10 mouse cellular contexts compared by ENCODE assay signal in genomic region chr3:129223964-129224805, GRCm38 (mm10). TPM values are rescaled to one million over a fixed set of nuclear protein-coding genes. Genes with fewer than 3 reads are reported as not detected.
DNase-seq lines count a peak whose midpoint lies in the region; ATAC-seq and TF ChIP-seq lines count a peak whose summit lies in the region.
"Had no signal": no experiment of that assay in that cellular context is flagged by ENCODE, and none has a peak within 500 bp of the region (broad histone marks: within the 10 kb centered on the region; RNA-seq: fewer than 3 reads in every experiment).

No protein-coding gene starts in this region.

- no peak overlapping the region for H3K27ac ChIP-seq in lung, embryonic 16.5 days (ENCODE audit: low read length)
- H3K27ac ChIP-seq in intestine, postnatal 0 days (ENCODE audit: low read depth, low read length) = peak overlapping the region; percentile 84

- WGBS in lung, embryonic 16.5 days = 1% methylated on average over 25 of the region's 26 CpGs
- WGBS in intestine, postnatal 0 days = 3% methylated on average over 26 of the region's 26 CpGs

- no peaks in the 10 kb centered on the region for H3K9me3 ChIP-seq in lung, embryonic 16.5 days (ENCODE audit: control insufficient read depth, low read length)
- no peaks in the 10 kb centered on the region for H3K9me3 ChIP-seq in intestine, postnatal 0 days (ENCODE audit: control insufficient read depth)

- no peak for DNase-seq in lung, postnatal 14 days
- DNase-seq in embryo, embryonic 9.5 days (ENCODE audit: extremely low spot score) = peak; percentile 50
- DNase-seq in retina, embryonic 14.5 days (ENCODE audit: low spot score) = peak; percentile 35
- no peak for DNase-seq in spleen, adult 18-20 months
- DNase-seq in left cerebral cortex, postnatal 14 days (ENCODE audit: low spot score in 2 of 2) = no peak
- no peak for DNase-seq in left cerebral cortex, adult 18-20 months (ENCODE audit: low spot score in 2 of 2)
- DNase-seq: cerebellum, postnatal 25 days; lung, postnatal 36 days had no signal

- H3K4me2 ChIP-seq in lung, embryonic 16.5 days (ENCODE audit: low read depth, low read length) = no peak overlapping the region; the same call in 1 of the 2 replicates
- H3K4me2 ChIP-seq in intestine, postnatal 0 days (replicated peaks; ENCODE audit: low read depth) = peak overlapping the region; percentile 94

- H3K27me3 ChIP-seq in lung, embryonic 16.5 days (ENCODE audit: control insufficient read depth, insufficient read depth, low read depth, low read length) = peaks cover 87% of the 10 kb centered on the region
- H3K27me3 ChIP-seq in intestine, postnatal 0 days (replicated peaks; ENCODE audit: control insufficient read depth, insufficient read depth, low read length) = peaks cover 23% of the 10 kb centered on the region; the same call in 1 of the 2 replicates

- intact Hi-C loops in left cerebral cortex, postnatal 14 days (cut with DNase I) = no loop called here

- ATAC-seq in lung, embryonic 16.5 days (ENCODE audit: low read depth) = no peak
- ATAC-seq in intestine, postnatal 0 days = no peak

- no peaks in the 10 kb centered on the region for H3K36me3 ChIP-seq in lung, embryonic 16.5 days (ENCODE audit: control insufficient read depth, insufficient read depth, low read length)
- no peaks in the 10 kb centered on the region for H3K36me3 ChIP-seq in intestine, postnatal 0 days (ENCODE audit: control insufficient read depth, insufficient read depth)

- peak overlapping the region; percentile 22 for H3K4me3 ChIP-seq in lung, embryonic 16.5 days (ENCODE audit: low read length)
- H3K4me3 ChIP-seq in intestine, postnatal 0 days (ENCODE audit: low read depth, low read length) = peak overlapping the region; percentile 59

- H3K4me1 ChIP-seq in lung, embryonic 16.5 days (replicated peaks; ENCODE audit: control insufficient read depth, insufficient read depth, low read length) = no peaks in the 10 kb centered on the region
- no peaks in the 10 kb centered on the region for H3K4me1 ChIP-seq in intestine, postnatal 0 days (replicated peaks; ENCODE audit: control insufficient read depth, insufficient read depth, low read length)

- no peak for TF ChIP-seq CTCF in intestine, postnatal 0 days (IDR thresholded peaks at IDR 0.05; ENCODE audit: low read depth)

- H3K9ac ChIP-seq in lung, embryonic 16.5 days (ENCODE audit: low read length) = no peak overlapping the region
- peak overlapping the region; percentile 45 for H3K9ac ChIP-seq in intestine, postnatal 0 days (ENCODE audit: low read depth, low read length)

RNA-seq across cellular contexts. Expression of gene Pitx2, which starts 24.5 kb away (rescaled TPM):
- polyA plus RNA-seq in lung, embryonic 16.5 days (2015; fragmentation: Nextera tagmentation; extraction: Ambion mirVana) = 4.0 and 7.0 TPM in 2 replicates
- polyA plus RNA-seq in intestine, postnatal 0 days (2015; fragmentation: Nextera tagmentation; extraction: Ambion mirVana) = 12.3 and 18.3 TPM in 2 replicates
- not detected for total RNA-seq in left cerebral cortex, postnatal 14 days (2021)
- not detected for total RNA-seq in left cerebral cortex, adult 18-20 months (2021)

Comparison
In these comparisons a context has a peak if more than half of its experiments do, and no peak if none do; other contexts are left out.
1. DNase-seq: peak in embryo, embryonic 9.5 days (single experiment) and retina, embryonic 14.5 days (single experiment); none in lung, postnatal 14 days (single experiment), spleen, adult 18-20 months (0 of 2), left cerebral cortex, postnatal 14 days (0 of 2) and left cerebral cortex, adult 18-20 months (0 of 2).